Mouse (Mus musculus): ENCODE measurements around the gene Ccdc88c. TPM values are rescaled to one million over a fixed set of nuclear protein-coding genes. Genes with fewer than 3 reads are reported as not detected.
A peak's percentile ranks its signal among the peaks of the same experiment; 100 is the strongest.

The Ccdc88c gene
- polyA plus RNA-seq, 1 experiment: 6.1 TPM

DNA sequence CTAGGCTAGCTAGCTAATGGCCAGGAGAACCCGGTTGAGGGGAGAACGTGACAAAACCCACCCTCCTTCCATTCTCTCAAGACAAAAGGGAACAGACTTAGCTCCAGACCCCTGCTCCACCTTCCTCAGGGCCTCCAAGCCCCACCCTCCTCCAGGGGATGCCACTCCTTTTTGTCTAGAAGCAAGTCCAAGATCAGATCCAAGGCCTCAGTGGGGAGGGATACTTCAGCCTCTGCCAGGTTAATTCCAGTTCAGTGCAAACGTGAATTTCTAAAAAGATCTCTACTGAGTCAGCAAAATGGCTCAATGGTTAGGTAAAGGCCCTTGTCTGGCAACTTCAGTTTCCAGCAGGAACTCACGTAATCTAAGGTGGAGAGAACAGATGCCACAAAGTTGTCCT, 20.2 kb downstream of the Ccdc88c start:
- TF ChIP-seq MYOD1 (IDR thresholded peaks at IDR 0.05; ENCODE audit: control insufficient read depth, insufficient read length, low read depth) (no peak), MAX (IDR thresholded peaks at IDR 0.05) (no peak), FOSL1 (IDR thresholded peaks at IDR 0.05; ENCODE audit: insufficient read depth, low read length, poor library complexity, severe bottlenecking) (no peak), MYOG (IDR thresholded peaks at IDR 0.05; ENCODE audit: control insufficient read depth, extremely low read depth, insufficient read length) (no peak), USF1 (IDR thresholded peaks at IDR 0.05; ENCODE audit: low read depth) (no peak), CEBPB (IDR thresholded peaks at IDR 0.05; ENCODE audit: low read depth) (no peak), CTCF (IDR thresholded peaks at IDR 0.05; ENCODE audit: control insufficient read depth, insufficient read depth, insufficient read length) (no peak)
- H3ac ChIP-seq (ENCODE audit: control insufficient read depth, insufficient read length, low read depth): no peak overlapping the region
- no peaks in the 10 kb centered on the region for H3K36me3 ChIP-seq (ENCODE audit: control insufficient read depth, insufficient read depth)
- H3K4me3 ChIP-seq (ENCODE audit: insufficient read depth, poor library complexity, severe bottlenecking): no peak overlapping the region
- peaks cover 39% of the 10 kb centered on the region for H3K79me2 ChIP-seq (ENCODE audit: control insufficient read depth, insufficient read depth)
- no peaks in the 10 kb centered on the region for H3K27me3 ChIP-seq (ENCODE audit: control insufficient read depth, insufficient read depth, insufficient read length)
- peaks cover 11% of the 10 kb centered on the region for H3K79me3 ChIP-seq (ENCODE audit: low read depth)

GRCm38 (mm10) chr12:101007968-101008481, 20.8 kb downstream of the Ccdc88c start:
- H3K4me3 ChIP-seq (ENCODE audit: insufficient read depth, poor library complexity, severe bottlenecking): no peak overlapping the region
- peak overlapping the region; percentile 34 for H3ac ChIP-seq (ENCODE audit: control insufficient read depth, insufficient read length, low read depth)
- H3K79me2 ChIP-seq (ENCODE audit: control insufficient read depth, insufficient read depth): peaks cover 39% of the 10 kb centered on the region
- peak; percentile 52 for TF ChIP-seq FOSL1 (IDR thresholded peaks at IDR 0.05; ENCODE audit: insufficient read depth, low read length, poor library complexity, severe bottlenecking)
- no peak for TF ChIP-seq CTCF (IDR thresholded peaks at IDR 0.05; ENCODE audit: control insufficient read depth, insufficient read depth, insufficient read length)
- TF ChIP-seq MYOG (IDR thresholded peaks at IDR 0.05; ENCODE audit: control insufficient read depth, extremely low read depth, insufficient read length): no peak
- TF ChIP-seq CEBPB (IDR thresholded peaks at IDR 0.05; ENCODE audit: low read depth): no peak
- peak; percentile 96 for TF ChIP-seq MYOD1 (IDR thresholded peaks at IDR 0.05; ENCODE audit: control insufficient read depth, insufficient read length, low read depth)
- peak; percentile 99 for TF ChIP-seq MAX (IDR thresholded peaks at IDR 0.05)
- peak; percentile 8 for TF ChIP-seq USF1 (IDR thresholded peaks at IDR 0.05; ENCODE audit: low read depth)
- no peaks in the 10 kb centered on the region for H3K36me3 ChIP-seq (ENCODE audit: control insufficient read depth, insufficient read depth)
- H3K27me3 ChIP-seq (ENCODE audit: control insufficient read depth, insufficient read depth, insufficient read length): no peaks in the 10 kb centered on the region
- peaks cover 11% of the 10 kb centered on the region for H3K79me3 ChIP-seq (ENCODE audit: low read depth)

DNA sequence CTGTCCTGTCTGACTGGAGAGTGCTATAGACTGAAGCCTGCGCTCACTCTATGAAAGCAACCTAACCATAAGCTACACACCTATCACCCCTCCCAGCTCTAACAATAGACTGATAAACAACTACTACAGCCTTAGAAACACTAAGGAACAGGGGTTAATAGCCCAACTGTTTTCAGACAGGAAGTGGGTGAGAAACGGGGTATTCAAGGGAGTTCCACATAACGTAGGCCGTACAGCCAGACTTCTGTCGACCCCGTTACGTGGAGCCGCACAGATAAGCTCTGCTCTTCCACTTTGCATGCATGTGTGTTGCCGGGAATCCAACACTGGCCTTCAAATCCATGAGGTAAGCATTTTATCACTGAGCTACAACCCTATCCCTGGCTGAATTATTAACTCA, 21.4 kb downstream of the Ccdc88c start:
- H3K27me3 ChIP-seq (ENCODE audit: control insufficient read depth, insufficient read depth, insufficient read length): no peaks in the 10 kb centered on the region
- H3K4me3 ChIP-seq (ENCODE audit: insufficient read depth, poor library complexity, severe bottlenecking): no peak overlapping the region
- peaks cover 41% of the 10 kb centered on the region for H3K79me2 ChIP-seq (ENCODE audit: control insufficient read depth, insufficient read depth)

DNA sequence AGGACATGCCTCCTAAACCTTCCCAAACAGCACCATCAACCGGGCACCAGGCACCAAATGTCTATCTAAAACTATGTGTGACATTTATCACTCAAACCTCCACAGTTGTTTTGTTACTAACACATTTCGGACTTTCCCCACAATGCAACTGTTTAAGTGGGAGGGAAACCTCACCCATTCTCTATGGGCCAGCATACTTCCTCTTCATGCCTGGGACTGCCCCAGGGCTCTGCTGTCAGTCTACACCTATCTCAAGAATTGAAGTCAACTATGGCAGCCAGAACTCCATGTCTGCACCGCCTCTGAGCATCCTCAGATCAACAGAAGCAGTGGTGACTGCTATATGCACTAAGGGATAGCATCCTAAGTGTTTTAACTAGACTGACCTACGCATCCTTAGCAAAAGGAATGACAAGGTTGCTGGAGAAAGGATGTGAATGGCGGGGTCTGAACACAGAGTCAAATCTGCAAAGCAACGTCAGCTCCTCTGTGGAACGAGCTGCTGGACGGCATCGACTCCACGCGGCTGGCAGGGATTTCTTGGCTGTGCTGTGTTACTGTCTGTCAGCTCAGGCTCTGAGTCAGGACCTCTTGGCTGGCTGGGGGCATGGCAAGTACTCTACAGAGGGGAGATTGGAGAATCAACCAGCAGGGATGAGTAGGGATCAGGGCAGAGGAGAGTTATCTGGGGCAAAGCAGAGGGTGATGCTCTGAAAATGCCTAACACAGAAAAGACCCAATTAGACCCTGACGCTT, 23.0 kb downstream of the Ccdc88c start:
- H3K4me3 ChIP-seq (ENCODE audit: insufficient read depth, poor library complexity, severe bottlenecking): no peak overlapping the region
- H3K27me3 ChIP-seq (ENCODE audit: control insufficient read depth, insufficient read depth, insufficient read length): no peaks in the 10 kb centered on the region
- TF ChIP-seq CTCF (IDR thresholded peaks at IDR 0.05; ENCODE audit: control insufficient read depth, insufficient read depth, insufficient read length) (no peak), MYOD1 (IDR thresholded peaks at IDR 0.05; ENCODE audit: control insufficient read depth, insufficient read length, low read depth) (no peak)
- H3K79me3 ChIP-seq (ENCODE audit: low read depth): peaks cover 12% of the 10 kb centered on the region
- no peaks in the 10 kb centered on the region for H3K36me3 ChIP-seq (ENCODE audit: control insufficient read depth, insufficient read depth)
- H3K79me2 ChIP-seq (ENCODE audit: control insufficient read depth, insufficient read depth): peaks cover 57% of the 10 kb centered on the region
- no peak overlapping the region for H3ac ChIP-seq (ENCODE audit: control insufficient read depth, insufficient read length, low read depth)

More for the DNA sequence above, 21.4 kb downstream of the Ccdc88c start:
- Histone ChIP-seq H3K79me3 (ENCODE audit: low read depth) (peaks cover 11% of the 10 kb centered on the region), H3K36me3 (ENCODE audit: control insufficient read depth, insufficient read depth) (no peaks in the 10 kb centered on the region), H3ac (ENCODE audit: control insufficient read depth, insufficient read length, low read depth) (no peak overlapping the region)
- no peak for TF ChIP-seq CEBPB (IDR thresholded peaks at IDR 0.05; ENCODE audit: low read depth)
- no peak for TF ChIP-seq MYOD1 (IDR thresholded peaks at IDR 0.05; ENCODE audit: control insufficient read depth, insufficient read length, low read depth)
- no peak for TF ChIP-seq CTCF (IDR thresholded peaks at IDR 0.05; ENCODE audit: control insufficient read depth, insufficient read depth, insufficient read length)
- TF ChIP-seq MYOG (IDR thresholded peaks at IDR 0.05; ENCODE audit: control insufficient read depth, extremely low read depth, insufficient read length): no peak
- TF ChIP-seq FOSL1 (IDR thresholded peaks at IDR 0.05; ENCODE audit: insufficient read depth, low read length, poor library complexity, severe bottlenecking): no peak
- TF ChIP-seq USF1 (IDR thresholded peaks at IDR 0.05; ENCODE audit: low read depth): no peak
- TF ChIP-seq MAX (IDR thresholded peaks at IDR 0.05): no peak

- H3K27me3 ChIP-seq (ENCODE audit: control insufficient read depth, insufficient read depth, insufficient read length): no peaks in the 10 kb centered on the region
- no peak overlapping the region for H3ac ChIP-seq (ENCODE audit: control insufficient read depth, insufficient read length, low read depth)
- no peaks in the 10 kb centered on the region for H3K36me3 ChIP-seq (ENCODE audit: control insufficient read depth, insufficient read depth)
- peaks cover 61% of the 10 kb centered on the region for H3K79me2 ChIP-seq (ENCODE audit: control insufficient read depth, insufficient read depth)
- TF ChIP-seq MAX (IDR thresholded peaks at IDR 0.05) (no peak), CTCF (IDR thresholded peaks at IDR 0.05; ENCODE audit: control insufficient read depth, insufficient read depth, insufficient read length) (no peak), FOSL1 (IDR thresholded peaks at IDR 0.05; ENCODE audit: insufficient read depth, low read length, poor library complexity, severe bottlenecking) (no peak), CEBPB (IDR thresholded peaks at IDR 0.05; ENCODE audit: low read depth) (no peak), MYOG (IDR thresholded peaks at IDR 0.05; ENCODE audit: control insufficient read depth, extremely low read depth, insufficient read length) (no peak), MYOD1 (IDR thresholded peaks at IDR 0.05; ENCODE audit: control insufficient read depth, insufficient read length, low read depth) (no peak), USF1 (IDR thresholded peaks at IDR 0.05; ENCODE audit: low read depth) (no peak)
- H3K4me3 ChIP-seq (ENCODE audit: insufficient read depth, poor library complexity, severe bottlenecking): no peak overlapping the region
- H3K79me3 ChIP-seq (ENCODE audit: low read depth): peaks cover 12% of the 10 kb centered on the region
These were observed 23.9 kb downstream of the Ccdc88c start for GRCm38 (mm10) chr12:101004982-101005381.

Data from C2C12 (cell line).